Mouse (Mus musculus) heart, adult 10 weeks (tissue): Measurements from ENCODE around the gene Slc5a1. TPM values are rescaled to one million over a fixed set of nuclear protein-coding genes. Genes with fewer than 3 reads are reported as not detected.

Experiments
- polyA plus RNA-seq: library from polyadenylated mRNA; stranded (reverse); fragments of 350-450 nt; fragmentation: Illumina TruSeq; extraction: RNeasy Lipid Tissue Mini Kit (QIAGEN cat#74804); gene quantifications from one replicate; pipeline ENCODE4 v1.2.3, GENCODE M21; 2014; ENCODE audit warnings: low read depth, low replicate concordance

Gene Slc5a1
- polyA plus RNA-seq: 0.47 TPM

DNA sequence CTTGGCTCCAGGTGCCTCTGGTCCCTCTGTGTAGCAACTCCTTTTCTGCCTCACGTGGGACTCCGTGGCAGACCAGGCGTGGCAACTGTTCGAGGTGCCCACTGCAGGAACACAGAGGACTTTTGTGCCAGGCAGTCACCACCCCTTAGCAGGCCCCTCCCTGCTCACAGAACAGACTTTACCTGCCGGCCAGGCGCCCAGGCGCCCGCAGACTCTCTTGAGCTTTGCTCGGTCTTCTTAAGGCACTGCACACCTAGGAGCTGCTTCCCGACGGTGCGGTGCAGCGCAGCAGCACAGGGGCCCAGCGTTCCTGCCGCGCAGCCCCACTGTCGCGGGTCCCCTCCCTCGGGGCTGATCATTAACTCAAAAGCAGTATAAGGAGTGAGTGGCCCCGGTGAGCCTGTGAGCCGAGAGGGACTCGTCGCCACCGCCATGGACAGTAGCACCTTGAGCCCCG lies at the start of gene Slc5a1:
Gene Slc5a1 (plus strand): TSS at position 195 of the 457 bp plus-strand sequence.

Other genes with a start within 250 kb of the Slc5a1 start
- 4.0 TPM for gene Prr14l, start 250.0 kb upstream of the Slc5a1 start, polyA plus RNA-seq
- gene Depdc5, start 240.5 kb upstream of the Slc5a1 start, polyA plus RNA-seq: 9.4 TPM
- 87.9 TPM for gene Ywhah, start 85.4 kb upstream of the Slc5a1 start, polyA plus RNA-seq
- gene Spon2, start 114.2 kb downstream of the Slc5a1 start, polyA plus RNA-seq: 18.9 TPM
- gene Ctbp1, start 170.8 kb downstream of the Slc5a1 start, polyA plus RNA-seq: 157 TPM
- 70.3 TPM for gene Maea, start 231.3 kb downstream of the Slc5a1 start, polyA plus RNA-seq